Mouse (Mus musculus) spleen, adult 2 months (tissue): ENCODE data around the gene Ppfia1.

Experiments used
- CTCF ChIP-seq: fragments of 200-500 bp; IDR thresholded peaks from 2 replicates; pipeline ENCODE4 v1.5.1; 2011; ENCODE audit warnings: mild to moderate bottlenecking, inconsistent platforms; ENCODE audit not compliant: insufficient read depth, insufficient read length, insufficient replicate concordance; ENCODE audit errors: extremely low read depth
- POLR2A ChIP-seq: fragments of 200-500 bp; IDR thresholded peaks from 2 replicates; pipeline ENCODE4 v1.6.1; 2011; ENCODE audit warnings: low read depth, low read length, inconsistent platforms

DNA sequence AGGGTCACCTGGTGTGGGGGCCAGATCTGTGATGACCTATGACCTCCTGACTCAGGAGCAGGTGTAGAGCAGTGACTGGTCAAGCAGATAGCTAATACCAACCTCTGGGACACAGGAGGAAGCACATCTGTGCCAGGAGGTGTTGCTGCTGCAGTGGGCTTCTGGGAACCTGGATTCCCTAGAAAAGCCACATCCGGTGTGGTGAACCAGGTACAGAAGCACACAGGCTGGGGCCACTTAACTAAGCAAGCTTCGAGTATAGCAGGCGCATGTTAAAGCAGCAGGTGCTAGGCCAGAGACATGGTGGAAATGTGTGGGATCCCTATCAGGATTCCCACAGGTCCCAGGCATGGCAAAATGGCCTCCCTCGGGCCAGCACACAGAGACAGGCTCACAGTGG lies 7.1 kb upstream of the Ppfia1 start:
- TF ChIP-seq CTCF (no peak), POLR2A (no peak)
